Mouse (Mus musculus) cerebellum, adult 2 months (tissue): ENCODE measurements around the gene Fscn3.

Source experiments
- CTCF ChIP-seq: fragments of 200-500 bp; IDR thresholded peaks from 2 replicates; pipeline ENCODE4 v1.5.1; 2011; ENCODE audit warnings: low read depth, mild to moderate bottlenecking, control low read depth, low read length, moderate library complexity, borderline replicate concordance; ENCODE audit not compliant: insufficient read depth
- POLR2A ChIP-seq: fragments of 200-500 bp; IDR thresholded peaks from 2 replicates; pipeline ENCODE4 v1.6.1; 2011; ENCODE audit warnings: low read length, control low read depth, borderline replicate concordance; ENCODE audit not compliant: insufficient read depth

DNA sequence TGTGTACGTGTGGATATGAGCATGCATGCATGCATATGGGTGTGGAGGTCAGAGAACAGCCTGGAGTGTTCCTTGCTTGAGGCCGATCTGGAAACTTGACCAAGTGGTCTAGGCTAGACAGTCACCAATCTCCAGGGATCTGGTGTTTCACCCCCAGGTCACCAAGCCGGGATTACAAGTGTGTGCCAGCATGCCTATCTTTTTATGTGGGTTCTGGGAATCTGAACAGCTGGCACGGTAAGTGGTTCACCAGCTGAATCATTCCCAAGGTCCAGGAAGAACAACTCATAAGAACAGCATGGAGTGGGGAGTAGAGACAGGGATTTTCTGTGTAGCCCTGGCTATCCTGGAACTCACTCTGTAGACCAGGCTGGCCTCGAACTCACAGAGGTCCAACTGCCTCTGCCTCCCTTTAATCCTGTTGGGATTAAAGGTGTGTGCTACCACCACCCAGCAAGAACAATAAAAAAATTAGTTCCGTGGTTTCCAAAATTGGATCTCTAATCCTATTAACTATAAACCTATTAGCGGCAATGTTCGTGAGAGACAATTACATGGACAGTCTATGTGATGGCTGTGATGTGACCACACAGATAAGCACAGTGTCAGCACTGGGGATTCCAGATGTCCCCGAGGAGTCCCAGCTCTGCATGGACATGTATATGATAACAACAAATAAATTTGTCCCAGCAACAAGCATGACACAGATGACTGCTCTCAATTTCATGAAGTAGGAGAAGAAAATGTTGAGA is 43.9 kb downstream of the Fscn3 start:
- TF ChIP-seq POLR2A (no peak), CTCF (no peak)
